Mouse (Mus musculus) heart, postnatal 4 days (tissue): Measurements from ENCODE around the gene Fndc11. TPM values are rescaled to one million over a fixed set of nuclear protein-coding genes. Genes with fewer than 3 reads are reported as not detected.

ENCODE experiments used
- DNase-seq: peaks from one replicate; pipeline ENCODE4 v3.0.0; 2021
- total RNA-seq, 2 experiments: library from RNA; stranded (reverse); gene quantifications; 2 replicates each; pipeline ENCODE4 v1.2.3; 2021

The Fndc11 gene
- total RNA-seq, 2 experiments from 2014 or later = not detected

DNA sequence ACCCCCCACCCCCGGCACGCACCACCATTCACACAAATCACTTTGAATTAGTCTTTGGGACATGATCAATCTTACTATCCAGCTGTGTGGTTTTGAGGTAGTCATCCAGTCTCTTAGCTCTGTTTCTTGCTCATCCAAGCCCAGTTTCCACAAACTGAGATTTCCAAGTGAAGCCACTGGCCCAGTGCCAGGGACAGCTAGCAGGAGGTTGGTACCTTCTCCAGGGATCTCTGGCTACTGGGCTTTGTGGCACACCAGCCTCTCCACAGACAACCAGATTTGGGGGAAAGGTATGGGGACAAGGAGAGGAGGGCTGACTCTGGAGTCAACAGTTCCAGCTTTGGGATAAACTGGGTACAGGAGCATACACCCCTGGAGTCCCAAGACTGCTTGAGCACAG, 548 bp downstream of the Fndc11 start:
- no peak for DNase-seq

DNA sequence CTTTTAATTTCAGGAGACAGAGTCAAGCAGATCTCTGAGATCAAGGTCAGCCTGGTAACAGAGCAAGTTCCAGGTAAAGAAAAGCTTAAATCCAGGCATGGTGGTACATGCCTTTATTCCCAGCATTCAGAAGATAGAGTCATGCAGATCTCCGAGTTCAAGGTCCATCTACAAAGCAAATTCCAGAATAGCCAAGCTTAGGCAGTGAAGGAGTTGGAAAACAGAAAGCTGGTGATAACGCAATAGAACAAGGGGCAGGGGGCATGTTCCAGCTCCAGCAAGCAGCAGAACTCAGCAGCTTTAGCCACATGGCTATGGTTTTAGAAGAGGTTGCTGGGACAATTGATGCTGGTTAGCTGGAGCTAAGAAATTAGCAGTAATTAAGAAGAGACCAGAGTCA, 5.2 kb downstream of the Fndc11 start:
- DNase-seq = no peak

DNA sequence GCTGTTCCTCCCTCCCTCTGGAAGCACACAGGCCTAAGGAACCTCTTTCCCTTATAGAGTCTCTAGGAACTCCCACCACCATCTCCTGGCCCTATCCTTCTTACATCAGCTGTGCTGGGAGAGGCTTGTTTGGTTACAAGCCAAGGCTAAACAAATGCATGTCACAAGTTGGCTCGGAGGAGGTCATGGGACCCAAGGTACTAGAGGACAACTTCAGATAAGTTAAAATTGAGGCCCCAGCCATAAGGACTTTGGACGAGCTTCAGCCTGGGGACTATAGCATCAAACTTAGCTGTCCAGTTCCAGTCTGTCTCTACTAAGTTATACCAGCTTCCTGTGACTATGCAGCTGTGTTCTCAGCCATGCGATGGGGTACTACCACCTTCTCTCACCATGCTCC, 7.3 kb downstream of the Fndc11 start:
- no peak for DNase-seq

DNA sequence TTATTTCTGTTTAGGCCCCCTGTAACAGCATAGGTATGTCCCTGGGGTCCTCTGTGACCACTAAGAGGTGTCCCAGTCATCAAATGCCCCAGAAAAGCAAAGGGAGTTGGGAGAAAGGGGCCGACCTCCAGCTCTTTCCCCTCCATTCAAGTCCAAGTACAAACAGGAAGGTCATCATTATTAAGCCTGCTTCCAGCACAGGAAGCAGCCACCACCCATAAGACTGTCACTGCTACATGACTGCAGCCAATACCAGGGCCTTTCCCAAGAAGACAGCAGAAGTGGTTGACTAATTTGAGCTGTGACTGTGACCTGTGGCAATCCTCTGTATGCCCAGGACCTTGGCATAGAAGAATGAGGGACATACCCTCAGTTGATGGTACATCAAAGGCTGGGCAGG, 8.5 kb downstream of the Fndc11 start:
- no peak for DNase-seq

DNA sequence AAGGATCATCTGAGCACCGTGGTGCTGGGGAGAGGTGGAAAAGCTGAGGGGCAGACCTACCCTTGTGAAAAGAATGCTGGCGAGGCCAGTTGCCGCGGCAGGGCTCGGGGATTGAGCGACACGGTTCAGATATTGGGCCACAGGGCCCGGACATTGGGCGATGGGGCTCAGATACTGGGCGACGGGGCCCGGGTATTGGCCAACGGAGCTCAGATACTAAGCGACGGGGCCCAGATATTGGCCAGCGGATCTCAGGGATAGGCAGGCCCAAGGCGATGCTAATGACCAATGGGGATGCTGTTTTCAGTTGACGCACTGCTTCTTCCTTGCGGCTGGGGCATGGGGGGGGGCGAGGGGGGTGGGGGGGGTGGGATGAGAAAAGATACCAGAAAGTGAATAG, 11.4 kb downstream of the Fndc11 start:
- DNase-seq = no peak

DNA sequence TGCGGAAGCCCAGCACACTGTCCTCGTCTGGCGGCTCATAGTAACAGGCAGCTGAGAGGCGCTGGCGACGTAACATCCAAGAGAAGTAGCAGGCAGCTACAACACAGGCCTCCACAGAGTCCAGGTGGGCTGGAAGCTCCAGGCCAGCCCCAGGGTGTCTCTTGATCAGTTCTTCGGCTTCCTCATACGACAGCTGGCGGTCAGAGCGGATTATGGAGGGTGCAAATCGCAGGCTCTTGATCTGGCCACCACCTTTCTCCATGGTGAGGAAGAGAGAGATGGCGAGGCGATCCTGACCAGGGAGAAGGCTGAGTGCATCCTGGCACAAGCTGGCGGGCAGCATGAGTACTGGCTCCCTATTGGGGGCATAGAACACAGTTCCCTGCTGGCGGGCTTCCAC, 13.6 kb downstream of the Fndc11 start:
- DNase-seq = no peak

DNA sequence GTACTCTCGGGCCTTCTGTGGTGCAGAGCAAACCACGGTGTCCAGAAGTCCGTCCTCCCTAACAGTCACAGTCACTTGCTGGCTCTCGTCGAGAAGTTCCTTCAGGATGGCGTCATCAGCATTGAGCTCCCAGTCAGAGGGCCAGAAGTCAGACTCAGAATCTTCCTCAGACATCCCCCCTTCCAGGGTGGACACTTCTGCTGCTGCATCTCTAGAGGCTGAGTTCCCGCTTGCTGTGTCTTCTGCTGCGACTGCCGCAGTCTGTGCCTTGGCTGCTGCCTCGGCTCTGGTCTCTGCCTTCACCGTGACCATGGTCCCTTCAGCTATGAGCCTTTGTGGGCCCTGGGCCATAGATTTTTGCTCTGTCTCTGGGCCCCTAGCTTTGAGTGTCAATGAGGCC, 14.9 kb downstream of the Fndc11 start:
- DNase-seq = no peak

DNA sequence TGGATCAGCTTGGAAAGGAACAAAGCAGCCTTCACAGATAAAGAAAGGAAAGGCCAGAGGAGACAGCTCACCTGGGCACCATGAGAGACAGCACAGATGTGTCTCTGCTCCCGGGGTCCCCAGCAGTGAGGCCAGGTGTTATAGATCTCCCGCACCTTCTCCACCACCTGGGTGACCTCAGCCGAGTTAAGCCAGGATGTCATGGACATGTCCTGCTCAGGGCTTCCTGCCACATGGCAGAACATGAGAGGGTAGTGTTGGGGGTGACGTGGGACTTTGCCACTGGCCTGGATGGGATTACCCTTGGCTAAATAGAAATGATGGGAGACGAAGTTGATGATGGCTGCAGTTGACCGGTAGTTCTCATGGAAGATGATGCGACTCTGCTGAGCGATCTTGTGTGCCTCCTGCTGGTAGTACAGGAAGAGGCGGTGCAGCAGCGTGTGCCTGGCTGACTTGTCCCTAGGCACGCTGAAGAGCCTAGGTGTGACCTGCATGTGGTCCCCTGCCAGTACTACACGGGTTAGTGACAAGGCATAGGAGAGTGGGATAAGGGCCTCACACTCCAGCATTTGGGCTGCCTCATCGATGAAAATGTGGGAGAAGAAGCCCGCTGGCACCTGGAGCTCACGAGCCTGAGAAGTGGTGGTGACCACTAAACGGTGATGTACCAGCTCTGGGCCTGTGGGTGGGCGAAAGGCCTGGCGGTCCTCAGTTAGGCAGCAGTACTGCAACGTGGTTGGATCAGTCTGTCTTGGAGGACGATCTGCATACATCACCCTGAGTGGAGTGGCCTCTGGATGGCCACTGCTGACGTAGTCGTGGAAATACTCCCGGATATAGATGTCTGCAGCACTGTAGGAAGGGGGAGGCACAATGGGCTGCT, 16.1 kb downstream of the Fndc11 start:
- DNase-seq = no peak

DNA sequence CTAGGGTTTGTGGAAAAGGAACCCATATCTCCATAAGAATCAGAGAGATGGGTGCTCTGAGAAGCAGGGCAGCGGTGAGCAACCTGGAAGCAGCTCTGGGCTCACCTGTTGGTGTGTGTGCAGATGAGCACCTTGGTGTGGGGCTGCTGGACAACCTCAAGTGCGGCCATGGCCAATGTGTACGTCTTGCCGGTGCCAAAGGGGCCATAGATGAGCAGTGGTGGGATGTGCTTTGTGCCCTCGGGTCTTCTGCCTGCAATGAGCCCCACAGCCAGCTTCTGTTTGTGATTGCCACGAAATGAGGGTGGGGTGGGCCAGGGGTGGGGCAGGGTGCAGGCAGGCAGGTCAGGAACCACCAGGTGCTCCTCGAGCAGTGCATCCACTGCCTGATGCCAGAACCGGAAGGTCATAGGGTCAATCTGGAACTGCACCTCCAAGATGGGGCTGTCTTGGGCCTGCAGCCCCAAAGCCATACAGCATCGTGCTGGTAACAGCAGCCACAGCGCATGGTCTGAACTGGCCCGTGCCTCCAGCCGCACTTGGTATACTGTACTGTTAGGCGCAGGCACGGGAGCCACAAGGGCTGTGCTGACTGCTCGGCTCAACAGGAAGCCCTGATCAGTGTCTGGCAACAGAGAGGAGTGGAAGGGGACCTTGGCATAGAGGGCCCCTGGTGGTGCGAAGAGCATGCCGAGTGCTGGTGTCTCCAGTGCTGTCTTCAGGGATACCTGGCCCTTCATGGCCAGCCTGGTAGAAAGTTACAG, 17.6 kb downstream of the Fndc11 start:
- DNase-seq = no peak

DNA sequence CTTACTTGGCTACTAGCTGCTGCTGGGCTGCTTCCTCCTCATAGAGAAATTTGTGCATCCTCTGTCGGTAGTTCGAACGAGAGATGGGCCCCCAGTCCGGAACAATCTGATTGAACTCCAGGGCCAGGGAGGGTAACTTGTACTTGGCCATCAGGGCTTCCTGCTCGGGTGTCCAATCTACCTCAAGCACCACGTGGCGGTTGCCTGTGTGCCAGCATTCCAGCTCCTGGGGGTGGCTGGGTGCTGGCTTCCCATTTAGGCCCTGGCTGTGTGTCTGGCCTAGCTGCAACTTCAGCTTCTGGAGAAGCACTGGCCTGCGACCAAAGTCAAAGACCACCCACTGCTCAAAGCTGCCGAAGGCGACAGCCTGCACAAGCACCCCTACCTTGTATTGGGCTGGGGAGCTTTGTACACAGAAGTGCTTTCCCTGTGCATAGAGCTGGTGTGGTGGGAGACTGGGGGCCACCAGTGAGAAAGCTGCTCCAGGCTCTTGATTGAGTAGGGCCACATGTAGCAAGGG, 18.3 kb downstream of the Fndc11 start:
- no peak for DNase-seq

DNA sequence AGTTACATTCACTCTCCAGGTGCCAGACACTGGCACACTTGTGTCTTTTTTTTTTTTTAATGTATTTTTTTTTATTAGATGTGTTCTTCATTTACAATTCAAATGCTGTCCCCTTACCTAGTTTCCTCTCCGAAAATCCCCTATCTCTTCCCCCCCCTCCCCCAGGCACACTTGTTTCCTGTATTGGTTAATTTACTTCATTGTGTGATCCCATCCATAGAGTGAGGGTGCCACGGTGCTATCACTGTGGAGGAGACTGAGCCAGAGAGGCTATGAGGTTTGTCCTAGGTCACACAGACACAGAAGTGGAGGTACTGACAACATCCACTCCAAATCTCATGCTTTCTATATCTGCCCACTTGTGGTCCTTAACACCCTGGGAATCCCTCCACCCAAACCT, 19.0 kb downstream of the Fndc11 start:
- no peak for DNase-seq

DNA sequence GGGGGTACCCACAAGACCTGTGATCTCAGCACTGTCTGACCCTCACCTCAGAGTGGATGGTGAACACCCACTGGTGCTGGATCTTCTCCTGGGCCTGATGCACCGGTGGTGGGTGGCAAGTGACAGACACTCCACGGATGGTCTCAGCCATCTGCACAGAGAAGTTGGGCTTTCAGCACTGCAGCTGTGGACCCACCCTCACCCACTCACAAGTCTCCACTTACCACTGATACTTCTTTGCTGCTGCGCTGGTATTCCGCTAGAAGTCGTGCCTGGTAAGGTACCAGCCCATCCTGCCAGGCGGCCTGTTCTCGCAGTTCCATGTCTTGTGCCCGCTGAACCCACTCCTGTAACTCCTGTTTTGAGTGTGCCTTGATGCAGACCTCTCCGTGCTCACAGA, 19.4 kb downstream of the Fndc11 start:
- no peak for DNase-seq

DNA sequence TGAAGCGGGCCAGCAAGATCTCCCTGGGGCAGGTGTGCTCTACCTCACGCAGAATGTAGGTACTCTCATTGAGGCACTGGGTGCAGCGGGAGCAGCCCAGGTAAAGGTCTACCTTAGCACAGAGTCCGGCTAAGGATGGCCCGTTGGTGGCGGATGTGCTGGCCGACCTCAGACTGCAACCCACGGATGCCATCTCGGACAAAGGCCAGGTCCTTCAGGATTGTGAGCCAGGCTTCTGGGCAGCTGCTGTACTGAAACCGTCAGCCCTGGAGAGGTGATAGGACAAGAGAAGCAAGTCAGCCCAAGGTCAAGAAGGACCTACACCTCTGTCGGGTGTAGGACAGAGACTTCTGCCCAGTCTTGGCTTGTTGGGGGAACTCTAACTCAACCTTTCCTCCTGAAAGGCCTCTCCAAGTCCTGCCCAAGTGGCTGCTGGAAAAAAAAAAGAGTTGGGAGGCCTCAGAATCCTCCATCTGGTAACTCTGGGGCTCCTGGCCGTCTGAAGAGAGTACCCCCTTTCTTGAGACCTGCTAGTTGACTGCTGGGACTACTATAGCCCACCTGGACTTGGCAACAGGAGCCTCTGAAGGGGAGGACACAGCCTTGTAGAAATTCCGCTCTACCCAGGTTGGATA, 21.1 kb downstream of the Fndc11 start:
- no peak for DNase-seq

DNA sequence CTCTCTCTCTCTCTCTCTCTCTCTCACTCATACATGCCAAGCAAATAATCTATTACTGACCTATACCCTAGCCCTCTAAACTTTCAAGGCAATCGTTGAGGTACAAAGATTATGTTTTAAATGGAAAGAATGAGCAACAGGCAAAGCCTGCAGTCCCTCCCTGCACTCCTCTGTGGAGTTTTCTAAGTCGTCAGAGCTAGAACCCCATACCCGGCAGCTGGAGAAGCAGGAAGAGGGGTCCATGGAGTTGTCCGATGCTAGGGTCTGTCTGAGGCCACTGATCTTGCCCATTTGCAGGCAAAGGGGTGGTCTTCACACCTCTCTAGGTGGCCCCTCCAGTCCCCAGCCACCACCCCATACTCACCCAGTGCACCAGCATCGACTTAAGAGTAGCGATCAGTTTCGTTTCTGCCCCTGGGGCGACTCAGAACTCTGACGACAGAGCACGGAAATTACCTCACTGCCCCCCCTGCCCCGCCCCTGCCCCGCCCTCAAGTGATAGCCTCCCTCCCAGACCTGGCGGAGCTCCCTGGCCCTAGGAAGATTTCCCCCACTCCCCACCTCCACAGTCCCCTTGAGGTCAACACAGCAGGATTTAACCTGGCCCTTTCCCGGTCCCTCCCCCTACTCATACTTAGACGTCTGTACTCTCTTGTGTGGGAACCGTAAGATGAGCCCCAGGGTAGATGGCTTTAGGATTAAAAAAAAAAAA, 21.9 kb downstream of the Fndc11 start, which contains the start of gene Helz2:
Gene Helz2 (minus strand): TSS at position 426 of the 712 bp plus-strand sequence.
- peak; percentile 54 for DNase-seq

DNA sequence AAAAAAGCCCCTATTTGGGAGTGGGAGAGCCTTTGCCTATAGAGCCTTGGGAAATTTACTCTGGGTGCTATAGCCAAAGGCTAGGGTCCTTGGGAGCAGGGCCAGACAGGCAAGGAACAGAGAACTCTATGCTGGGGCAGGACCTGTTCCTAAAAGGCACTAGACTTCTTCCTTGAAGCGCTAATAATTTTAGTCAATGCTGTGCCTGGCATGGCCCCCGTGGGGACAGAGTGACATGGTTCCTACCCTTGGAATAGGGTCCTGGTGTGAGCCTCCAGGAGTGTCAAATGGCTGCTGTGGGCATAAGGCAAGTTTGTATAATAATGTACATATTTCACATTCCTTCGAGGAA, 22.5 kb downstream of the Fndc11 start:
- DNase-seq = no peak

DNA sequence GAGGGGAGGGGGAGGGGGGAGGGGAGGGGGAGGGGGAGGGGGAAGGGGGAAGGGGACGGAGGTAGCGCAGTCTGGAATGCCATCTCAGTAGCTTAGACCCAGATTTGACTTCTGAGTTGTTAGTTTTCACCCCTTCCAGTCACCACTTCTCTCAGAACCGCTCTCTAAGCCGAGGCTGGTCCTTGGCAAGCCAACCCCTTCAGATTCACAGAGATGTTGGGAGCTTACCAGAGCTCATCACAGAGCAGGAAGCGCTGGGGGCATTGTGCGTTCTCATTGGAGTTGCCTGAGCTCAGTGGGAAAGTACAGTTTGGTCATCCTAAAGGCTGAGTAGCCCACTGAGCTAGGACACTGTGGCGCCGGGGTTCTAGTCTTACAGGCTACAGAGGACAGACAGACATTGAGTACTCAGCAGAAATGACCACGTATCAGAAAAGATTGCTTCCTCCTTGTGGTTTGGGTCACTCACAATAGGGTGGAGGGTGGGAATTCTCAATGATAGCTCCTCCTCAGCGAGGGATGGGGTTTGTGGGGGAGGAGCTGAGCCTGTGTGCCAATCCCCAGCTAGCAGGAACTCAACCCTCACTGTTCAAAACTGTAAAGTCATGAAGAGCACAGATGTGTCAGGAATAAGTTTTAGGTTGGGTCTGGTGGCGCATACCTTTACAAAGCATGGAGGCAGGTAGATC, 24.0 kb downstream of the Fndc11 start:
- DNase-seq = peak; percentile 49

DNA sequence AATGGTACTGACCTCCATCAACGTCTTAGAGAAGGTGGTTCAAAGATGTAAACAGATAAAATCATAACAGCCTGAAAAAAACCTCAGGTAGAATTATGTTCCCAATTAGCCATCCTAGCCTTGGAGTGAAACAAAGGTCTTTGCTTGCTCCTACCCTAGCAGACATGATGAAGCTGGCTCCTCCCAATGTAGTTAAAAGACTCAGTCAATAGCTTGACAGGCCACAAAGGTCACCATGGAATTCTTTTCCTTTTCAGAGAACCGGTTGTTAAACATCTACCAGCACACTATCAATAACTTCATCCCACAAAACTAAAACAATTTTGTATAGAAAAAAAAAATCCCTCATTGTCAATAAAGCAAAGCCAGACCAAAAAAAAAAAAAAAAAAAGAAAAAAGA, 25.2 kb downstream of the Fndc11 start:
- DNase-seq = no peak

DNA sequence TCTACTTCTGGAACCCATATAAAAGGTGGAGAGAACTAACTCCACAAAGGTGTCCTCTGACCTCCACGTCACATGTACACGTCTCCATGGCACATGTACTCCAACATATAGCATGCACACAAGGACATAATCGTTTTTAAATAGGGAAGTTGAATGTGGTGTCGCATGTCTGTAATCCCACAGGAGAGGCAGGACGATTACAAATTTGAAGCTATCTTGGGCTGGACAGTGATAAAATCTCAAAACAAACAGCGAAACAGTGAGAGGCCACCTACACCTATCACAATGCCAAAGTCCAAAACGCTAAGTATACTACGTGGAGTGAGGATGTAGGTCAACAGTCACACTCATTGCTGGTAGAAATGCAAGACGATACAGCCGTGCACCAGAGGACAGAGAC, 29.4 kb downstream of the Fndc11 start:
- DNase-seq = no peak

DNA sequence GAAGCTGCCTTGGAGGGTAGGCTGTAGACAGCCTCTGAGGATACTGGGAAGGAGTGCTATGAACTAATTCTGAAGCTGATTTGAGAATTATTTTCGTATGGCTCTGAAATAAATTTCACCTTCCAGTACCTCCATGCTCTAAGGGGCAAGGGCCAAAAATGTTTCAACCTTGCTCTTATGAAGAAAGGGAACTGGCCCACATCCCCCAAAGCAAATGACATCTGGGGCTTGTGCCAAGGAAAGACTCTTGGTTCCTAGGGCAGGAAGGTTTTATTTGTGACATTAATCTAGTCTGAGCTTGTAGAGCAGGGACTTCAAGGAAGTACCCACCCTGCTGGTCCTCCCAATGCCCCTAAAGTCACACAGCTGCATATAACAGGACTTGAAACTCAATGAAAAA, 32.0 kb downstream of the Fndc11 start:
- DNase-seq = no peak

DNA sequence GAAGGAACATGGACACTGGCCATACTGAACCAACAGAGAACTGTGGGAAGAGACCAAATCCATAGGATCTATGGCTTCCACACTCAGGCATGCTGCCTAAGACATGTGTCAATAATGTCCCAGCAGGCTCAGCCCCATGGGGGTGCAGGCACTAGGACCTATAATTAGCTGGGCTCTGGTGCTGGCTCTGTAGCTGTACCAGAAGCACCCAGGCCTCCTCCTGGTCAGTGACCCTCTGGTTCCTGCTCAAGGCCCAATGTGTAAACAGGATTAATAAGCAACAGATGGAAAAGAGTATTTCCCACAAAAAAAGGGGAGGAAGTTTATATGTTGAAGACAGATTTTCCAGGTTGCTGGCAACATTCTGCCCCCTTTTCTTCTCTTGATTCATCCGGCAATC, 33.4 kb downstream of the Fndc11 start:
- no peak for DNase-seq

DNA sequence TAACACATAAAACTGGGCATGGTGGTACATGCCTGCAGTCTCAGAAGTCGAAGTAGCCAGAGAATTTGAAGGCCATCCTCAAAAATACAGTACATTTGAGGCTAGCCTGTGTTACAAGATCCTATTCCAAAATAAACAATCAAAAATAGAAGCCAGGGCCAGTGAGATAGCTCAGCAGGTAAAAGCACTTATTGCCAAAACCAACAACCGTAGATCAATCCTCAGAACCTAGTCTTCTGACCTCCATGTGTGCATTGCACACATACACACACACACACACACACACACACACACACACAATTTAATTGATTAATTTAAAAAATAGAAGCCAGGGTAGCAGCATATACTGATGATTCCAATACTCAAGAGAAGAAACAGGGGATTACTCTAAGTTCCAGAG, 47.0 kb downstream of the Fndc11 start:
- DNase-seq = no peak

DNA sequence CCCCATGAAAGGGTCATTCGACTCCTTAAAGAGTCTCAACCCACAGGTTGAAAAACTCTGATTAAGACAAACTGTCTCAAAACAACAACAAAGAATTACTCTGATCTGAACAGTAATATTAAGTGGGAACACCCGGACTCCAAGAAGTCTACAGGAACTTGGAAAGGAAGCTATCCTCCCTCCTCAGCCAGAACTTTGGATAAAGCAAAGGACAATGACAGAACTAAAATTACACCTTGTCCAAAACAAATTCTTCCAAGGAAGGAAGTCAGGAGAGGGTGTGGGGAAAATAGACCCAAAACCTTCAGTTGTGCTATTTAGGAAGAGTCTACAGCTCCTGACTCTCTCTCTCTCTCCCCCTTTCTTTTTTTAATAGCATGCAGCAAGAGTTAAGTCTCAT, 52.3 kb downstream of the Fndc11 start:
- DNase-seq = no peak
